Mouse (Mus musculus): ENCODE data around the gene Lamb3.

GRCm38 (mm10) chr1:193216000-193216399, 8.5 kb downstream of the Lamb3 start:
- no peak for TF ChIP-seq CTCF (IDR thresholded peaks at IDR 0.05)
- TF ChIP-seq EP300 (IDR thresholded peaks at IDR 0.05), result no peak

Data from lung, postnatal 0 days (tissue).